Mouse (Mus musculus) adrenal gland, postnatal 36 days (tissue): Measurements from ENCODE around the gene Dact2. TPM values are rescaled to one million over a fixed set of nuclear protein-coding genes. Genes with fewer than 3 reads are reported as not detected.

ENCODE experiments used
- DNase-seq, 2 experiments: peaks; one replicate each; pipeline ENCODE4 v3.0.0; 2021; ENCODE audit warnings: mixed read lengths in 1 of 2
- long read RNA-seq, 2 experiments: library from polyadenylated mRNA; stranded (forward); transcript quantifications; one replicate each; pipeline ENCODE4 v2.0.0; 2021; ENCODE audit warnings: borderline sequencing depth in 2 of 2
- total RNA-seq, 2 experiments: library from RNA; stranded (reverse); gene quantifications; 2 replicates each; pipeline ENCODE4 v1.2.3; 2021

Dact2 gene
- total RNA-seq = 1 to 10 TPM; 1.0 to 1.4 TPM
- long read RNA-seq, experiment 1, partial matches to known transcripts = 0 of 1 reads
- long read RNA-seq, experiment 1, other reads (novel, unspliced or antisense) = 1 of 1 reads
- long read RNA-seq, experiment 2 = 0 reads

DNA sequence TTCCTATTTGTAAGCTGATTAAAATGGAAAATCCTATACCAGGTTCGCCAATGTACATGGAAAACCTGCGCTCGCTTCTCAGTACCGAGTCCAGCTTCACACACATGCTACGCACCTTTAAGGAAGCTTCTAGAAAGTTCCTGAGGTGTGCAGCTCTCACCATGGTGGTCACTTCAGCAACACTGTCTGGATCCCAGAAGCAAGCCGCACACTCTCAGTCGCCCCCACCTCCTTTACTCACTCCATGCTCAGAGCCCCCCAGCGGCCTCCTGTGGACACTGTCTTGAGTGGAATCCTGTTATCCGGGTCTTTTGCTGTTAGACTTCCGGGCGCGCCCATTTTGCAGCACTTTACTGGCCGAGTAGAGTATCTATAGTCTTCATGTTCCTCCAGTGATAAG lies at the start of gene Dact2:
Dact2 (minus strand) TSS at position 244 of the 400 bp plus-strand sequence.
- DNase-seq = no peak

DNA sequence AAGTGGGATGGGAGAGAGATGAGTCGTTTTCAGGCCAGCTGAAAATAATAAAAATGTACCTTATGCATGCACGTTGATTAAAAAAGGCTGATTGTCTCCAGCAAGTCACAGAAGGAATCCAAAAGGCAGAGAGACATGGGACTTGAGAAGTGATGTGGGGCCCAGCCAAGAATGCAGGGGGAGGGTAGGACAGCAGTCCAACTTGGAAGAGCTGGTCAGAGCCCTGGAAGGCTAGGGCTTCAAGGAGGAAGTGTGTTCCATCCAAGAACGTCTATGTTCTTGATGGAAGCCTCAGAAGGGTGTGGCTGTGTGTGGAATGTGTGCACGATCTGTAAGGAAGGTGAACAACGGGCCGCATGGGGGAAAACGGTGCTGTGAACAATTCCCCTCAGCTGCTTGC lies 48.4 kb upstream of the Dact2 start:
- DNase-seq = no peak

DNA sequence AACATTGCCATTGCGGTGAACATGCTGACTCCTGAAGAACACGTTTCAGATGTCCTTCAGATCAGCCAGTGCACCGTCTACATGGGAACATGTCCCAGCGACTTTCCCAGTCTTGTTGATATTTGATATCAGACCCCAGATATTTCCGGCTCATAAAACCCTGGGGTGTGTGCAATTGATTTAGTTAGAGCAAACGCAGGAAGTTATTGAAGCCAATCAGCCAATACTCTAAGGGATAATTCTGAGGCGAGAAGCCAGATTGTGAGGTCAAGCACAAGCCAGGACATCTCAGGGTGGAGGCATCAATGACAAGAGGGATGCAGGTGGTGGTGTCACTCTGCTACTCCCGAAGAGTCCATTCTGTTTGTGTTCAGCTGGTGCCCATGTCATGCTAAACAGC lies 46.3 kb upstream of the Dact2 start:
- no peak for DNase-seq

DNA sequence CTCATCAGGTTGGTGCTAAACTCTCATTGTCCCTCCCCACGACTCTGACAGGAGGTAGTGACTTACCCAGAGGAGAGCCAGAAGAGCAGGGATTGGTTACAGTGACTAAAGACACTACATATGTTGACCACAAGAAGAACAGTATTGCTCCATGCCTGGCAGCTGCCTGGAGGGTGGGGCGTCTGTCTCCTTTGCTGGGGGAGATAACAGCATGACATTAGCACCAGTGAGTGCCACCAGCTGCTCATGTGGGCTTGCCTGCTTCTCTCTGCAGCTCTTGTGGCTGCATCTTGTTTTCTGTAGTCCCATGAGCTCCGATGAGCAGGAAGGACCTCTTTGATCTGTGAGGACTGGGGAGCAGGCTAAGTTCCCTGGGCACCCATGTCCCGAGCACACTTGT lies 45.5 kb upstream of the Dact2 start:
- DNase-seq = no peak

DNA sequence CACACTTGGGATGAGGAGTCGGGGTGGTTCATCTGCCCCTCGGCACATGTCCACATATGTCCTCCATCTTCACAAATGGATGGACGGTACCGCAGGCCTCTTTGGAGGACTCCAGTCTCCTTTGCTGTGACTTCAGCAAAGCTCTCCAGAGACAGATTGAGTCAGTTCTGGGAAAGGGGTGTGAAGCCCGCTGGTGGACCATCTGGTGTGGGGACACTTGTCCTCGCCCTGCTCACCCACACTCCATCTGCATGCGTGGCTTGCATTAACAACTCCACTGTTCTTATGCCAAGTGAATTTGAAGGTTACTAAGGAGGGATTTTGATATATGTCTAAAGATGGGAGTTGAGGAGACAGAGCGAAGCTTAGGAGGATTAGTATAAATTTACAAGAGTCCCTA lies 43.8 kb upstream of the Dact2 start:
- DNase-seq = no peak

DNA sequence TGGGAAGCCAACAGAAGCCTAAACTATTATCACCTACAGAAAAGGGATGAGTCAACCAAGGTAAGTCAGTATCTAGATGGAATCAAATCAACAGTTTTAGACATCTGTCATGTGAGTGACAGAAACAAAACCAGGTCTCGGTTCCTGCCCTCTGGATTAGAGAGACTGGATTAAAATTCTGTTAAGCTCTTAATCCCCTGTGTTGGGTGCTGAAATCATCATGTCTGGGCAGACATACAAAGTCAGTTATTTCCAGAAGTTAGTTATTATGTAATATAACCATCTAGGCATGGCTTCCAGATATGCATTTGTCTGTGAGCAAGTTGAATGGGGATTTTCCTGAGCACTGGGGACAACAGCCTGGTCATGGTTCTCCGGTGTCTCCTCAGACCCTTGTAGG lies 42.2 kb upstream of the Dact2 start:
- DNase-seq = no peak

DNA sequence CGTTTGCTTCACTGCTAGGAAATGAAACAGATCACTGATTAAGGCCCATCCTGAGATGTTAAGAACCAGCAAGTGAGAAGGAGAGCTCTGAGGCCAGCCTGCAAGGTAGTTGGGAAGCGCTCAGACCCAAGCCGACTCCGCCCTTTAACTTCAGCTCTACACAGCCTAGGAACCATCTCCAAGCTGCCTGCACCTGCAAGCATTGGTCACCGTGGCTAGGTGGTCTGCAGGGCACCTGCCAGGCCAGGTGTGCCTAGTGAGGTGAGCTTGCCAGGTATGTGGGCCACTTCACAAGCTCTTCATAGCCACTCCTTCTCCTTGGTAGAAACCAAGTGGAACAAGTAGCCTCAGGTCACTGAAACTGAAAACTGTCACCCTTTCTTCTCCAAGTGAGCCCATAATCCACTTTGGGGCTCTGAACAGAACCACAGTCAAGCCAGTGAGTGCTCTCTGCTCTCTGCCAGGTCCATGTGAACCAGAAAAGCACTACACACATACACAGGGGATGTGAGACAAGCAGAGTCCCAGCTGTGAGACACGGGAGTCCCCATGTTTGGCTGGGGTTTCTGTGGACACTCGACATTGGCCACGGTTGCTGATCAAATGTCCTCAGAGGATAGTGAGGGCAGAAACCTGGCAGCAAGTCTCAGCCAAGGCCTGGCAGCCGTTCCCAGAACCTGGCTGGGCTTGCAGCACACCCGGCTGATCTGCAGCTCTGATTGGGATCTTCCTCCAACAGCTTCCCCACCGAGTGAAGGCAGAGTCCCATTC lies 40.3 kb upstream of the Dact2 start:
- peak; percentile 10 to 30 for DNase-seq

DNA sequence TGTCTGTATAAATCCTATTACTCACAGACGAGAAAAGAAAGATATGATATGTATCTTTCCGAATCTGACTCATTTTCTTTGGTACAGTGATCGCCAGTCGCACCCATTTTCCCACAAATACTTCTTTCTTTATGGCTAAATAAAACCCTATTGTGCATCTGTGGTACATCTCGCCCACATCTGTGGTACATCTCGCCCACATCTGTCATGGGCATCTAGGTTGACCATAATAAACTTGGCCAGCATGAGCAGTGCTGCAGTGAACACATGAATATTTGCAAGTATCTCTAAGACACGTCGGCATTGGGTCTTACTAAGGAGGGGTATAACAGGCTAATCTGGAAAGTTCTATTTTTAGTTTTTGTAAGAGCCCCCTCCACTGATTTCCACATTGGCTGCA lies 38.5 kb upstream of the Dact2 start:
- no peak for DNase-seq

DNA sequence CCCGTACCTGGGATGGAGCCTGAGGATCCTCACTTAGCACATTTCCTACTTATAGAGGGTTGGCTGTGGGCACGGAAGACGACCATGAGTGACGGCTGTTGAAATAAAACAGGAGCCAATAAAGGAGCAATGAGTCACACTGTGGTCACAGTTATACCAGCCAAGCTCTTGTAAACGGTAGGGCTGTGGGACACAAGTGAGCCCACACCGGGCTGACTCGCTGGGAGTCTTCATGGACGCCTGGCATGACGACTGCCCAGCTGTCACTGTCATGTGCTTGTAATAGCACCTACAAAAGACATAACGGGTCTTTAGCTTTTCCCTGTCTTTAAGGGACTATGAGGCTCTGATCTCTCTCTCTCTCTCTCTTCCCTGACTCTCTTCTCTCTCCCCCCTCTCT lies 35.9 kb upstream of the Dact2 start:
- no peak for DNase-seq

DNA sequence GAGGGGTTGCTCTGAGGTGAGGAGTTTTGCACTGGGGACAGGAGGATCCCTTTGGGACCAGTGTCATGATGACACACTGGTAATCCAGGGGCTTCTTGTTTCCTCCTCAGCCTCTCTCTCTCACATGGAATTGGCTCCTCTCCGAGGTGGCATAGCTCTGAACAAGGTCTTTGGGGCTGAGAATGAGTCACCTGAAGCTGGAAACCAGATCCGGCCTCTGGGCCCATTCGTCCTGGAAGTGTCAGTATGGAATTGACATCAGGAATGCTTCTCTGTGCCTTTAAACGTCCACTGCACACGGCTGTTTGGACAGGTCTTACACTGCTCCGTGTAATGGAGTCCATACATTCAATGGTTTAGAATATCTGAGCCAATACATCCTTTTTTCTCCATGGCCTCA lies 33.0 kb upstream of the Dact2 start:
- no peak for DNase-seq

DNA sequence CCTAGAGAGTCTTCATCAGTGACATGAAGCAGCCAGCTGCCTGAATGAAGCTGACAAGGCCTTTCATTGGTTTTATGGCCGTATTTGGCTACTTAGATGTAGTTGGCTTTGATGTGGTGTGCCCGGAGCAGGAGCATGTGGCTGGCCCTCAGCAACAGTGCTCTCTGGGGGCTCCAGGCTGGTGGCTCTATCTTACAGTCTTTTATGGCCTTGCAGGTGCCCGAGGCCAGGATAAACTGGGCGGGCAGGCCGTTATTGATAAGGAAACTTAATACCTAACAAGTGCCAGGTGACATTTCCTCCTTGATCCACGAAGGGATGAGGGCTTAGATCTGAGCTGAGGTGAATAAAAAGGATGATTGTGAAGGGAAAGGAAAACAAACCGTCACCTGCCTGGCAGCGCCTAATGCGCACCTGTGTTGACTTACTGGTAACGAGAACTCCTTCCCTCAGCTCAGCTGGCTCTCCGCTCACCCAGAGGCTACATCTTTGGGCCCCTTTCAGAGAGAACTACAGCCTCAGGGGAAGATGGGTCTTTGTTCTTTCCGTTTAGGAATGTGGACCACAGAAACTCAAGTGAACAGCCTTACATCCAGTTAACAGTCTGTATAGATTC lies 30.8 kb upstream of the Dact2 start:
- no peak for DNase-seq

DNA sequence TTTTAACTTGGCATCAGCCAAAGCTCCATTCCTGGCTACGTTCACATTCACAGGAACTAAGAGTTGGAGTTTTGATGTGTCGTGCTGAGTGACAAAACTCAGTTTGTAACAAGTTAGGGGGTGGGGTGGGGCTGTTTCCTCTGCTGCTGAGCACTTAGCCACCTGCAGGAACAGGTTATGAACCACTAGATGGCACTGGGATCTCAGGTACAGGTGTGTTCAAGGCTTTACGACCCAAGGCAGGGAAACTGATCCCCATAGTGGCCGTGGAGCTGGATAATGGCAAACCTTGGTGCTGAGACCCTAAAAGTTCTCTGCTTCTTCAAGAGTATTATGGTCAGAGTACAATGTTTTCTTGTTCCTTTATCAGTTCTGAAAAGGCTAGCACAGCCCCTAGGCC lies 29.6 kb upstream of the Dact2 start:
- no peak for DNase-seq

DNA sequence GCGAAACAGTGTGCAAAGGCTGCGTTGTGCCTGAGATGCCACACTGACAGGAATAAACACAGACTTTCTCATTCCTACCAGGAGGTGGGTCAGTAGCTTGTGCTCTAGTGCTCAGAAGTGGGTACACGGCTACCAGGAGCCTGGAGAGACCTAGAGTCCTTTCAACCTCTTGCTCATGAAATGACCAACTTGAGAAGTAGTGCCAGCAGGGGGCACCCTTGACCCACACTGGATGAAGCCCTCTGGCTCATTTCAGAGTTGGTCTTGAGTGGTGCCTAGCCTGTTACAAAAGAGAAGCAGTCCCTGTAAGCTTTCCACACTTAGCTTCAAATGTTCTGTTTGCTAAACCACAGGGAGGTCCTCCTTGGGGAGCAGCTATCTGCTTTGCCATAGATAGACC lies 28.5 kb upstream of the Dact2 start:
- peak; percentile 78 to 82 for DNase-seq

DNA sequence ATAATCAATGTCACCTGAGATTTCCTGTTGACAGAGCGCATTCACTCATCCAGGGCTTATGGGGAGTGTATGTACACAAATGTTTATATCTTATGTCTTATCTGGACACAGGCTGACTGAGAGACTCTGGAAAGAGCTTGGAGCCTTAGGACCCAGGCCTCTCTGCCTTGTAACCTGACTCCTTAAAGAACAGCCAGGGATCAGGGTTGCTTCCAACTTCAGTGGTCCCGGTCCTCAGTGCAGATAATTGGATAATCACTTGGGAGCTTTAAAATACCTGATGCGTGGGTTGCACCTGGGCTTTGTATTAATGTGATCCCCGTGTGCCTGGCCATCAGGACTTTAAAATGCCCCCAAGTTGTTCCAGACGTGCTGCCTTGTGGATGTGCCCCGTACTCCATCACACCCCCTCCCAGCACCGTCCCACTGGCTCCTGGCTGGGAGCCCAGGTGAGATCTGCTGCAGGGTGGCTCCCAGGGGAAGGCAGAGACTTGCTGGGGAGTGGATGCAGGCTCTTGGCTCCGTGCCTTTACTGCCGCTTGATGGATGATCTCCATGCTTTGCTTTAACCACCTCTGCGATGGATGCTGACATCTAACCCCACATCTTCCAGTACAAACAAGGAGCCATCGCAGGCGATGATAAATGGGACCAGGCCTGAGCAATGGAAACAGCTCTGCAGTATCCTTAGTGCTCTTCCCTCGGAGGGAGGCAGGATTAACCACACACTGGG lies 26.8 kb upstream of the Dact2 start:
- DNase-seq = no peak

DNA sequence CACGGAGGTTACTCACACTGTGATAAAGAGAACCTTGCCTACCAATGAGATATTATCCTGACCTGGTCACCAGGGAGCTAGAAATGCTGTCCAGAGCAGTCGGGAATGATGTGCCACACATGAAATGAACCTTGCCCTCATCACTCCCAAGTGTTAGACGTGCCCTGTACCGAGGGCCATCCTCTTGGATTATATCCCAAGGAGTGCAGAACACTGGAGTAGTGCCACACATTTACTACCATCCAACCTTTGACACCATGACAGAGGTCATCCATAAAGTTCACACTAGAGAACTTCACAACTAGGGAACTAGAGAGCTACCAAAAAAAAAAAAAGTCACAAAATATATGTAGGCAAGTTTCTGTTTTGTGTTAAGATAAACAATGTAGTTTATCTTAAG lies 24.3 kb upstream of the Dact2 start:
- DNase-seq = no peak

DNA sequence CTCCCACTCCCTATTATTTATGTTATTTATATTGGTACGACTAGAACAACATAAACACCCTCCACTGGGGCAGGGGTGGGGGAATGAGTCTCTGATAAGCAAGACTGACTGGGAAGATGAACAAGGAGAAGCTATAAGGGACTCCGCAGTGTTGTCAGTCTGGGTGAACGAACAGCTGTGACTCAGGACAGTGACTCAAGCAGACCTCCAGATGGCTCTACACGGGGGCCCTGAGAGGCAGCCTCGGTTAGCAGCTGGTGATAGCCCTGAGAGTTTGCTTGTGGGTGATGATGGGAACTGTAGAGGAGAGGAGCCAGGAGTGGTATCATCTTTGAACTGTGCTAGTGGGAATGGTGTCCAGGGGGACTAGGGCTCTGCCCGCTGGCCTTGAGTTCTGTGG lies 23.5 kb upstream of the Dact2 start:
- DNase-seq = no peak

DNA sequence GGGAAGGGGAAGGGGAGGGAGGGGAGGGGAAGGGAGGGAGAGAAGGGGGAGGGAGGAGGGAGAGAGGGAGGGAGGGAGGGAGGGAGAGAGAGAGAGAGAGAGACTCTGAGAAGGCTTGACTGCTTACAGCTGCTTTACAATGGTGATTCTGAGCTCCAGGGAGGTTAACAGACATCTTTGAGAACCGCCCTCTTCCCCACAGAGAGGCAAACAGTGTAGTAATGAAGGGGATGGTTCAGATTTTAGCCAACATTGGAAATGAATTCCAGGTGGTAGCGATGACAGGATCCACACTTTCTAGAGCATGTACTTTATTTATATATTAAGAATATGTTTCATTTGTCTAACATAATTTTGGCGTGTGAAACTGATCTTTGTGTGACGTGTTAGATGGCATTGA lies 22.7 kb upstream of the Dact2 start:
- no peak for DNase-seq

DNA sequence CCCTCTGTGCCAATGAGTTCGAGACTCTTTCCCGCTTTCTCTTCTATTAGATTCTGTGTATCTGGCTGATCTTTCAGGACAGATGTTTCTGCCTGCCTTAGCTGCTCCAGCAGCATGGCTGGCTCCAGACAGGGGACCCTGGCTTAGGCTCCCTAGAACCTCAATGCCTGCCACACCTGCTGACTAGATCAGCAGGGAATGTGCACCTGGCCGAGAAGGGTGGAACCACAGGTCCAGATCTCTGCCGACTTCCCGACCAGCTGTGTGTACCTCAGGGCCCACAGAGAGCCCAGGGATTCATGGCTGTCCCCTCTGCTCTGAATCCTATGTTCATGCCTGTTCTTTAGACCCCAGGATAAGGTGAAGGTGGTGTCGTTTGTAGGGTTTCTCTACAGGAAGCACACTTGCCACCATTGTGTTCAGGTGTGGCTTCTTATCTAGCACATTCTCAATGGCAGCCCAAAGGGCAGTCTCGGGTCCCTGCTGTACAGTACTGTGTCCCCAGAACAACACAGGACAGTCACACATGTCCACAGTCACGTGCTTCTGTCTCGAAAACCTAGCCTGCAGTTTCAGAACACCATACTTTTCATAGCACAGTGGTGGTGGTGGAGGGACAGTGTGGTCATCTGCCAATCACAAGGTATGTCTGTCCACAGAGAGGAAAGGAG lies 22.0 kb upstream of the Dact2 start:
- no peak for DNase-seq

DNA sequence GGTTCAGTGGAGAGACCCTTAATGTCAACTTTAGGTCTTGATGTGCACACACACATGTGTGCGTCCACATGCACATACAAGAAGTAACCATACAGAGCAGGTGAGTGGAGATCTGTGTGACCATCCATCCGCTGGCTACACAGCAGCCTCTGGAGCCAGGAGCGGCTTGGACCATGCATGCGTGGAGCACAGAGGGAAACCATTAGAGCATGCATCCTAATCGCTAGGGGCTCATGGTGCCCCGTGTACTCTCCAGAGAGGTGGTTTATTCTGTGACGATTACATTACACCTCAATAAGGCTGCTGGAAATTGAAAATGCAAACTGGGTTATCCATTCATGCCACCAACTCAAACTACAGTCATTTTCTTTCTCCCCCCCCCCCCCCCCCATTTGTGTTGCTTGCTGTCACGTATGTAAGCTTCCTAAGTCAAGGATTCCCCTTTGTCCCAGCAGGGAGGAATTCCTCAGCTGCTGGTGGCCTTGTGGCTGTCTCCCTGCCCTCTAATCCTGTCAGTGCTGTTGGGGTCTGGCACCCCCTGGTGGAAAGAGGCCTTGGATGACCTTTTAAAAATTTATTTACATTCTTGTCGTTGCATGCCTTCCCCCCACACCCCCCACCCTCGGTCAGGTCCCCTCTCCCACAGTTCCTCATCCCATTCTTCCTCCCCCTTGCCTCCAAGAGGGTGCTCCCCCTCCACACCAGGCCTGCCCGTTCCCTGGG lies 17.9 kb upstream of the Dact2 start:
- no peak for DNase-seq

DNA sequence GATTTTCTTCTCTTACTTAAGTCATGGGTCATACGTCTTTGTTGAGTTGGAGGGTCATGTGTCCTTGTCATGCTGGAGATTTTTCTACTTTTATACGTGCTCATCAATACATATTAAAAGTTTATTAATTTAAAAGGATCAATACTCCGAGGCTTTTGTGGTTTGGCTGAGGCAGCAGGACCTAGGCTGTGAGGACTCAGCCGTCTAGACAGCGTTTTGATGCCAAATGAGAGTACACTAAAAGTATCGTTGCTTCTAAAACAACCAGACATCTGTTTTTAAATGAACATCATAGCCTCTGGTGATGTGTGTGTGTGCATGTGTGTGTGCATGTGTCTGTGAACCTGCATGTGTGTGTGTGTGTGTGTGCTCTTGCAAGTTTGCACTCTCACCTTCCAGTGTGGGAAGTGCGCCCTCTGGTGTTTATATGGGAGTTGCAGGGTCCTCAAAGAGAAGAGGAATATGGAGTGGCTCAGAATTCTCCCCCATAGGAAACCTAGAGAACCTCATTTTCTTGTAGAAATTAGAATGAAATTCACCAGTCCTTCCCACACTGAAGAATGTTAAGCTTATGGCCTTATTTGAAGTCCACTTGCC lies 16.6 kb upstream of the Dact2 start:
- DNase-seq = peak; percentile 65 to 68

DNA sequence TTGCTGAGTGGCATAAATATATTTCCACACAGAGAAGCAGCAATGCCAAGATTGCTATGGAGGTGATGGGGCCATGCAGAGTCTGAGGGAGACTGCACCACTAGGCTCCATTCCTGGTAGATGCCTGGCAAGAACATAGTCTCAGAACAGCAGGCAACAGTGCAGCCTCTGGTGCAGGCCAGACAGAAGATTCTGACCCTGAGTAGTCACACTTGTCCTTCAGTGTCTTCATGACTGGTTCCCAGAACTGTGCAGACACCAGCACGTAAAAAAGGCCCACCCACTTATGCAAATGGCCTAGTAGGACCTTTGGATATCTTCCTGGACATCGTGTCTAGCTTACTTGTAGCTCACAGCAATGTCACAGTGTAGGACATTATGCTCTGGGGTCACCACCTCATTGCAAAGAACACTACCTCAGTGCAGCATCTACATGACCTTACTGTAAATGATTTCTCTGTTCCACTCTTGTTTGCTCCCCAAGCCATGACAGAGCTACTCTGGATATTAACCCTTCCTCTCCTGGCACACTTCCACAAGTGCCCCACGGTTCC lies 9.9 kb upstream of the Dact2 start:
- peak; percentile 34 to 42 for DNase-seq
